Mouse (Mus musculus): ENCODE results near the gene Mal. TPM values are rescaled to one million over a fixed set of nuclear protein-coding genes. Genes with fewer than 3 reads are reported as not detected.

Gene Mal
- polyA plus RNA-seq (2012; rRNA removed), result 0.01 and 0.09 TPM in 2 replicates

DNA sequence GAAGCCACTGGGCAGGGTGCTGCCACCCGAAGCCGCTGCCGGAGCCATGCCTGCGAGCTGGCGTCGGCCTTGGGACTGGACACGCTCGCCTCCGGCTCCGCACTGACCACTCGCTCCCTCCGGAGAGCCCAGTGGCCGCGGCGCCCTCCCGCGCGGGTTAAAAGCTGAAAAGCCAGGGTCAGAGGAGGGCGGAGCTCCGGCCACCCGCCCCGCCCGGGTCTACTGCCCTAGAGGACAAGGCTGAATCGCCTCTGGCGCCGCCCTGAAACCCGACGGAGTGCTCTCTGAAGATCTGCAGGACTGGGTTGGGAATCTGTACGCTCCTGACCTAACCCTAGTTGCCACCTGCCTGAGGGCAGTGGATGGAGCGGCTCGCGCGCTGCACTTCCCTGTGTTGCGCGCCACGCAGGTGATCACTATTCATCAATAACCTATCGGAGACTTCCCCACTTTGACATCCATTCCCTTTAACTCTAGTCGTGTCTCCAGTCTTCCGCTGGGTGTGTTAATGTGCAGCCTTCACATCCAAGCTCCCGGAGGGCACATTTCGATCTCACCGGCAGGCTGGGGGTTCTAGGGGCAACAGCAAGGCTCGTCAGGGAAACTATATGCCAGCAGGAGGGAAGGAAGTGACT, at the start of gene Mal:
Mal (minus strand) TSS at position 610 of the 635 bp plus-strand sequence.

DNA sequence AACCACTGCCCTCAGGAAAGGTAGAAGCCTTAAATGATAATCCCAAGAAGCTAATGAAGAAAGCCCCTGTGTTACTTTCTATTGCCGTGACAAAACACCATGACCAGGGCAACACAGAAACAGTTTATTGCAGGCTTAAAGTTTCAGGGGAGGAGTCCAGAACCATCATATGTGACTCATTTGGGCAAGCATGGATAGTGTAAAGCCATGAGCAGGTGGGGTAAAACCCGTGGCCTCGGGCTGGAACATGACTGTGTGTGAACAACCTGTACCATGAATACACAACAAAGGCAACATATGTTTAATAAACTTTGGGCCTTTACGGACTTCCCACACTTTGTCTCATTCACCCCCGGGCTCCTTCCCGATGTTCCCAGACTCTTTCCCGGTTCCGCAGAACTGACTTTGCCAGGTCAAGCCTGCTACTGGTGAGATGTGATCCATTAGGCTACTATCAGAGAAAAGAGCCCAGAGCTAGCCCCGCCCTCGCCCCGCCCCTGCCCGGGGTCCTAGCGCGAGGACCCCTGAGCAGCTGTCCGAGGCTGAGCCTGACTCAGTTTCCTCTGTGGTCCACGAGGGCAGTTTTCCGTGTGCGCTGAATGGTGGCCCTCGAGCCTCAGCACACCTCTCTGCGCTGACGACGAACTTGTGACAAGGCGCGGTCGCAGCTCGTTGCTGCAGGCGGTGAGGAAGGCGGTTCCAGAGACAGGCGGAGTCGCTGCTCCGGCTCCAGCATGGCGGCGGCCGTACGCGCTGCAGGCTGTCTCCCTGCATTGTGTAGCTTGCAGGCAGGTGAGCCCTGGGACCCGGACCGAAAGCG, 69.6 kb downstream of the Mal start, which contains the start of the genes Zfp661 and Mrps5:
Zfp661 (minus strand) TSS at position 401 of the 820 bp plus-strand sequence.
Mrps5 (plus strand) TSS at position 529 of the 820 bp plus-strand sequence.

Other genes with a start within 250 kb of the Mal start
- gene Gpat2, start 231.5 kb downstream of the Mal start, polyA plus RNA-seq (2012; rRNA removed), result 0.35 and 0.36 TPM in 2 replicates
- 8.1 and 8.2 TPM in 2 replicates for gene Fahd2a, start 212.1 kb downstream of the Mal start, polyA plus RNA-seq (2012; rRNA removed)
- gene Kcnip3, start 134.6 kb downstream of the Mal start, polyA plus RNA-seq (2012; rRNA removed), result 0.34 and 0.39 TPM in 2 replicates
- 0.08 TPM in 1 of 2 replicates, not detected in the other for gene Prom2, start 115.2 kb downstream of the Mal start, polyA plus RNA-seq (2012; rRNA removed)
- 1.2 and 1.4 TPM in 2 replicates for gene Zfp661, start 69.6 kb downstream of the Mal start, polyA plus RNA-seq (2012; rRNA removed)
- 51.3 and 52.7 TPM in 2 replicates for gene Mrps5, start 69.5 kb downstream of the Mal start, polyA plus RNA-seq (2012; rRNA removed)
- 0.03 TPM in 1 of 2 replicates, not detected in the other for gene Mall, start 73.2 kb upstream of the Mal start, polyA plus RNA-seq (2012; rRNA removed)
- gene Nphp1, start 132.2 kb upstream of the Mal start, polyA plus RNA-seq (2012; rRNA removed), result 5.4 and 6.1 TPM in 2 replicates
- 20.8 and 26.0 TPM in 2 replicates for gene Mtln, start 135.8 kb upstream of the Mal start, polyA plus RNA-seq (2012; rRNA removed)
- gene Bub1, start 175.2 kb upstream of the Mal start, polyA plus RNA-seq (2012; rRNA removed), result 17.5 and 21.0 TPM in 2 replicates
- gene Acoxl, start 182.2 kb upstream of the Mal start, polyA plus RNA-seq (2012; rRNA removed), result 0.01 TPM in 1 of 2 replicates, not detected in the other